Mouse (Mus musculus): Measurements from ENCODE around the gene Eid2b.

- TF ChIP-seq CTCF (IDR thresholded peaks at IDR 0.05 in 2 of 3, conservative IDR thresholded peaks at IDR 0.05 in 1 of 3; ENCODE audit: control insufficient read depth in 1 of 3, insufficient read depth in 1 of 3, low read depth in 2 of 3, low read length in 3 of 3, poor library complexity in 1 of 3, severe bottlenecking in 1 of 3) = no peak
- no peak for TF ChIP-seq POLR2AphosphoS2 (IDR thresholded peaks at IDR 0.05; ENCODE audit: low read length)
- TF ChIP-seq USF1 (IDR thresholded peaks at IDR 0.05; ENCODE audit: low read depth, low read length) = no peak
- no peak for TF ChIP-seq ZMIZ1 (IDR thresholded peaks at IDR 0.05; ENCODE audit: low read depth, low read length)
- TF ChIP-seq POLR2A (IDR thresholded peaks at IDR 0.05; ENCODE audit: control insufficient read depth in 1 of 2, insufficient read depth in 1 of 2, low read depth in 1 of 2, low read length in 2 of 2, poor library complexity in 1 of 2) = no peak
Observed at GRCm38 (mm10) chr7:28268042-28268531, 9.5 kb upstream of the Eid2b start.

Data from MEL (cell line).